Mouse (Mus musculus) forebrain, postnatal 0 days (tissue): ENCODE results near the gene Ccdc39. TPM values are rescaled to one million over a fixed set of nuclear protein-coding genes. Genes with fewer than 3 reads are reported as not detected.
A peak's percentile ranks its signal among the peaks of the same experiment; 100 is the strongest.

ENCODE experiments used
- ATAC-seq: fragments of 200-750 bp; cut with Nextera tagmentation; 2 replicates; pipeline ENCODE4 v1.8.0; 2017; ENCODE audit warnings: mild to moderate bottlenecking, moderate library complexity
- DNase-seq: peaks from one replicate; pipeline ENCODE4 v3.0.0-alpha.2; 2015
- H3K27ac ChIP-seq: fragments of 300-500 bp; sonication (generic); 2 replicates; pipeline ENCODE4 v1.5.1; 2014; ENCODE audit warnings: low read depth, mild to moderate bottlenecking, antibody characterized with exemption, low read length, moderate library complexity, mixed read lengths
- H3K27me3 ChIP-seq: fragments of 300-500 bp; sonication (generic); 2 replicates; pipeline ENCODE4 v1.6.1; 2014; ENCODE audit warnings: mild to moderate bottlenecking, low read length, mixed read lengths; ENCODE audit not compliant: insufficient read depth
- H3K36me3 ChIP-seq: fragments of 300-500 bp; sonication (generic); 2 replicates; pipeline ENCODE4 v1.6.1; 2014; ENCODE audit warnings: mild to moderate bottlenecking, moderate library complexity; ENCODE audit not compliant: insufficient read depth
- H3K4me1 ChIP-seq: fragments of 300-500 bp; sonication (generic); 2 replicates; pipeline ENCODE4 v1.6.1; 2014; ENCODE audit warnings: antibody characterized with exemption; ENCODE audit not compliant: insufficient read depth
- H3K4me2 ChIP-seq: fragments of 300-500 bp; sonication (generic); 2 replicates; pipeline ENCODE4 v1.6.1; 2014; ENCODE audit warnings: low read depth, mild to moderate bottlenecking, moderate library complexity
- H3K4me3 ChIP-seq: fragments of 300-500 bp; sonication (generic); 2 replicates; pipeline ENCODE4 v1.5.1; 2014; ENCODE audit warnings: low read depth, low read length, mixed read lengths
- H3K9ac ChIP-seq: fragments of 300-500 bp; sonication (generic); 2 replicates; pipeline ENCODE4 v1.6.1; 2014; ENCODE audit warnings: mild to moderate bottlenecking
- H3K9me3 ChIP-seq: fragments of 300-500 bp; sonication (generic); 2 replicates; pipeline ENCODE4 v1.6.1; 2016; ENCODE audit warnings: low read length
- CTCF ChIP-seq: sonication (generic); IDR thresholded peaks from 2 replicates; pipeline ENCODE4 v1.5.1; 2016; ENCODE audit warnings: antibody characterized with exemption, control low read depth, low read depth
- WGBS: fragments of 180-500 bp; shearing (Covaris S2); extraction: QIAGEN DNeasy Blood & Tissue Kit; methylation state at CpG from one replicate; pipeline ENCODE4 v1.1.7; 2014; 5-methylcytosine and 5-hydroxymethylcytosine counted together
- polyA plus RNA-seq: library from polyadenylated mRNA; unstranded; fragments of >200 nt; fragmentation: Nextera tagmentation; extraction: Ambion mirVana; gene quantifications from 2 replicates; pipeline ENCODE4 v1.2.1, GENCODE M21; 2015
- total RNA-seq: library from RNA; depleted of rRNA; stranded (reverse); fragments of >200 nt; gene quantifications from 2 replicates; pipeline ENCODE4 v1.2.3, GENCODE M21; 2014

The Ccdc39 gene
- total and polyA plus RNA-seq, 2 experiments from 2014 or later = 12.9 to 26.7 TPM

GRCm38 (mm10) chr3:33874456-33875286 lies 30.6 kb upstream of the Ccdc39 start:
- WGBS = 74% methylated on average over 12 of the region's 12 CpGs
- Histone ChIP-seq H3K27me3 (no peaks in the 10 kb centered on the region), H3K36me3 (no peaks in the 10 kb centered on the region), H3K9me3 (no peaks in the 10 kb centered on the region), H3K27ac (no peak overlapping the region), H3K4me1 (0 out of 2 replicates have a peak, but pooled peaks cover 4% of the 10 kb centered on the region), H3K4me2 (no peak overlapping the region), H3K9ac (no peak overlapping the region), H3K4me3 (no peak overlapping the region)
- DNase-seq (no peak), ATAC-seq (no peak)
- no peak for TF ChIP-seq CTCF

- H3K9ac ChIP-seq = no peak overlapping the region
- no peaks in the 10 kb centered on the region for H3K27me3 ChIP-seq
- WGBS = 70% methylated on average over 7 of the region's 7 CpGs
- H3K4me3 ChIP-seq = no peak overlapping the region
- DNase-seq (no peak), ATAC-seq (no peak)
- H3K4me1 ChIP-seq = 0 out of 2 replicates have a peak, but pooled peaks cover 4% of the 10 kb centered on the region
- TF ChIP-seq CTCF = no peak
- no peak overlapping the region for H3K4me2 ChIP-seq
- no peaks in the 10 kb centered on the region for H3K9me3 ChIP-seq
- no peaks in the 10 kb centered on the region for H3K36me3 ChIP-seq
- H3K27ac ChIP-seq = no peak overlapping the region
Measured at GRCm38 (mm10) chr3:33873837-33874236, 29.7 kb upstream of the Ccdc39 start.

DNA sequence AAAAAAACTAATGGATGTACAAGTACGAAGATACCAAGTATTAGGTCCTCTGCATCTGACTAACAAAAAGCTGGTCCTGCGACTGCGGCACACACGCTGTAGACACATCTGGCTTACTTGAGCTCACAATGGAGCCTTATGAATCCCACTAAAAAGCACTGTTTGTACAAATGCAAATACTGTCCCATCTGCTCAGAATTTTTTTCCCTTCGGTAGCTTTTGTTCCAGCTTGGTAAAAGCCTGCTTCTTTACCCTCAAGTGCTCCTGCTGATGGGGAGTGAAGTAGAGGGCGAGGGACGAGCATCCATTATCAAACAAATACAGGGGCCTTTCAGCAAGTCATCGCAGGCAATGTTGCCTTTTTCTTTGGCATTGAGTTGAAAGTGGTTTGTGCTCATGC lies 29.3 kb upstream of the Ccdc39 start:
- Histone ChIP-seq H3K36me3 (no peaks in the 10 kb centered on the region), H3K4me1 (0 out of 2 replicates have a peak, but pooled peaks cover 4% of the 10 kb centered on the region), H3K9ac (no peak overlapping the region), H3K27ac (no peak overlapping the region), H3K9me3 (no peaks in the 10 kb centered on the region), H3K27me3 (no peaks in the 10 kb centered on the region), H3K4me3 (no peak overlapping the region), H3K4me2 (no peak overlapping the region)
- peak; percentile 11 for DNase-seq
- 0 out of 2 replicates have a peak, but pooled peaks have one; percentile 29 for ATAC-seq
- no peak for TF ChIP-seq CTCF
- WGBS = 33% methylated on average over 8 of the region's 8 CpGs

GRCm38 (mm10) chr3:33864000-33864540 lies 20.0 kb upstream of the Ccdc39 start:
- Histone ChIP-seq H3K4me3 (no peak overlapping the region), H3K9ac (no peak overlapping the region), H3K4me2 (no peak overlapping the region), H3K4me1 (no peaks in the 10 kb centered on the region), H3K36me3 (no peaks in the 10 kb centered on the region), H3K27me3 (no peaks in the 10 kb centered on the region), H3K27ac (no peak overlapping the region), H3K9me3 (no peaks in the 10 kb centered on the region)
- no peak for DNase-seq
- TF ChIP-seq CTCF = no peak
- no peak for ATAC-seq

DNA sequence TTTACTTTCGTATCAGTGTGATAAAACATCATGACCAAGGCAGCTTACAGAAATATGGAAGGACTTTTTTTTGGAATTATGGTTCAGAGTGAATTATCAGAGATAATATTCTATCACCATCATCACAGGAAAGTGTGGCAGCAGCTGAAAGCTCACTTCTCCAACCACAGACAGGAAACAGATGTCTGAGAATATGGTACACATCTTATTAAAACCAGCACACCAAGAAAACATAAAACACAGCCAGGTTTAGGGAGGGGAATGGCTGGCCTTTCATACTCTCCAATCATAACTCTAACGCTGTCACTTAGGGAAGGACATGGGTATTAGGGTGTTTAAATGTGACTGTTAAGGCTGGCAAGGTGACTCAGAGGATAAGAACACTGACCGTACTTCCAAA lies 14.8 kb upstream of the Ccdc39 start:
- 89% methylated on average over 3 of the region's 3 CpGs for WGBS
- H3K4me1 ChIP-seq = no peaks in the 10 kb centered on the region
- H3K27me3 ChIP-seq = no peaks in the 10 kb centered on the region
- no peak overlapping the region for H3K27ac ChIP-seq
- no peaks in the 10 kb centered on the region for H3K9me3 ChIP-seq
- ATAC-seq (no peak), DNase-seq (no peak)
- no peak for TF ChIP-seq CTCF
- H3K9ac ChIP-seq = no peak overlapping the region
- H3K36me3 ChIP-seq = no peaks in the 10 kb centered on the region
- H3K4me2 ChIP-seq = no peak overlapping the region
- no peak overlapping the region for H3K4me3 ChIP-seq

DNA sequence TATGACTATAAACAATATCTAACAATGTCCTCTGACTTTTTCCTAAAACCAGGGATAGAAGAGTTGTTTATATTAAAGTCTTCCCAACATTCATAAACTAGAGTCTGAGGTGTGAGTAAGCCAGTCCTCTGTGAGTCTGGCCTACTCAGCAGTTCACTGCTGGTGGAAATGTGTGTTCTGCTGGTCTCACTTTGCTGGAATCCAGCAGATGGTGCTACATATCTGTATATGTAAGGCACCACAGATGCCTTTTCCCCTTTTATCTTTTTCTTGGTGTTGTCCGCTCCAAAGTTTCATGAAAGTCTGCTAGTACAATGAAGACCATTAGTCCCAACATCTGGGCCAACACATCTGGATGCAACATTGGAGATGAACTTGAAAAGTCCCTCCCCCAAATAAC lies 9.0 kb upstream of the Ccdc39 start:
- no peaks in the 10 kb centered on the region for H3K36me3 ChIP-seq
- H3K4me2 ChIP-seq = no peak overlapping the region
- TF ChIP-seq CTCF = peak; percentile 70
- 56% methylated on average over 1 of the region's 1 CpGs for WGBS
- DNase-seq (peak; percentile 43), ATAC-seq (peak; percentile 70; the same call in 1 of the 2 replicates)
- no peaks in the 10 kb centered on the region for H3K9me3 ChIP-seq
- H3K27ac ChIP-seq = no peak overlapping the region
- no peak overlapping the region for H3K9ac ChIP-seq
- no peak overlapping the region for H3K4me3 ChIP-seq
- no peaks in the 10 kb centered on the region for H3K4me1 ChIP-seq
- H3K27me3 ChIP-seq = no peaks in the 10 kb centered on the region

- no peak overlapping the region for H3K4me2 ChIP-seq
- no peaks in the 10 kb centered on the region for H3K4me1 ChIP-seq
- no peaks in the 10 kb centered on the region for H3K27me3 ChIP-seq
- no peak overlapping the region for H3K9ac ChIP-seq
- H3K4me3 ChIP-seq = no peak overlapping the region
- TF ChIP-seq CTCF = no peak
- H3K9me3 ChIP-seq = no peaks in the 10 kb centered on the region
- H3K27ac ChIP-seq = no peak overlapping the region
- no peaks in the 10 kb centered on the region for H3K36me3 ChIP-seq
- ATAC-seq (no peak), DNase-seq (no peak)
- WGBS = 92% methylated on average over 4 of the region's 4 CpGs
Measured at GRCm38 (mm10) chr3:33850856-33851255, 6.7 kb upstream of the Ccdc39 start.
